Mouse (Mus musculus): Measurements from ENCODE around the gene Hmcn1. TPM values are rescaled to one million over a fixed set of nuclear protein-coding genes. Genes with fewer than 3 reads are reported as not detected.
A peak's percentile ranks its signal among the peaks of the same experiment; 100 is the strongest.

Gene Hmcn1
- total RNA-seq, 4 experiments from 2014 or later, result 1.4 to 2.6 (median 2.2) TPM

GRCm38 (mm10) chr1:150783070-150783842 is 210.0 kb downstream of the Hmcn1 start:
- DNase-seq (ENCODE audit: low spot score in 2 of 2), result no peak

- no peak for DNase-seq (ENCODE audit: low spot score in 2 of 2)
Observed at GRCm38 (mm10) chr1:150779902-150780301, 213.3 kb downstream of the Hmcn1 start.

- no peak for DNase-seq (ENCODE audit: low spot score in 2 of 2)
Observed at GRCm38 (mm10) chr1:150776741-150777140, 216.5 kb downstream of the Hmcn1 start.

DNA sequence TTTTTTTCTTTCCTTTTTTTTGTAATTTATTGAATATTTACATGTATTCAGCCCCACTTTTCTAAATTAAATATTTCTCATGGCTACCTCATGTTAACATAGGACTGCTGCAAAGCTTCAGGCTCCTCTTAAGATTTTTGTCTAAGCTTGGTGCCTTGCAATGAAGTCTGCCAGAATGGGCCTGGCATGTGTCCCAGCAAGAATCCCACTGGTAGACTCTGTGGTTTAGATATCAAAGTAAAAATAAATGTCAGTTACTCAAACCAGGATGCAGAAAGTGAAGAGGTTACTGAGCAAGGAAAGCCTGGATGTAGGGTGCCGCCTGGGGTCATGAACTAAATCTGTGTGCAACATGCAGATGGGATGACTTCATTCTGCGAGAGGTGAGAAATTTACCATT is 217.5 kb downstream of the Hmcn1 start:
- no peak for DNase-seq (ENCODE audit: low spot score in 2 of 2)

DNA sequence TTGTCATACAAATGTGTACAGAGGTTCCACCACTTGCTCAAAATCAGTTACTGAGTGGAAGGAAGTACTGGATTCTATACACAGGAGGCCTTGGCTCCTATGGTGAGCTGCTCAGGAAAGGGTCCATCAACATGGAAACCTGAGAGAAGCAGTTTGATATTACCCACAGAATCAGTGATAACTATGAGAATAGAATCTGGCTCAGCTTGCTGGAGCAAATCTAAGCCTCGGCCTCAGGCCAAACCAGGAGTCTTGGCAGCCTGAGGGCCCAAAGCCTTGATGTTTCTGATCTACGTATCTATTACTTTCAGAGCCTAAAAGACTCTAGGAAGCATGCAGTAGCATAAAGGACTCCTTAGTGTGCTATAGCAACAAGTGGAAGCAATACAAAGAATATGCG is 220.3 kb downstream of the Hmcn1 start:
- no peak for DNase-seq (ENCODE audit: low spot score in 2 of 2)

- no peak for DNase-seq (ENCODE audit: low spot score in 2 of 2)
Observed at GRCm38 (mm10) chr1:150770948-150771521, 222.2 kb downstream of the Hmcn1 start.

- no peak for DNase-seq (ENCODE audit: low spot score in 2 of 2)
Observed at GRCm38 (mm10) chr1:150769836-150770235, 223.4 kb downstream of the Hmcn1 start.

DNA sequence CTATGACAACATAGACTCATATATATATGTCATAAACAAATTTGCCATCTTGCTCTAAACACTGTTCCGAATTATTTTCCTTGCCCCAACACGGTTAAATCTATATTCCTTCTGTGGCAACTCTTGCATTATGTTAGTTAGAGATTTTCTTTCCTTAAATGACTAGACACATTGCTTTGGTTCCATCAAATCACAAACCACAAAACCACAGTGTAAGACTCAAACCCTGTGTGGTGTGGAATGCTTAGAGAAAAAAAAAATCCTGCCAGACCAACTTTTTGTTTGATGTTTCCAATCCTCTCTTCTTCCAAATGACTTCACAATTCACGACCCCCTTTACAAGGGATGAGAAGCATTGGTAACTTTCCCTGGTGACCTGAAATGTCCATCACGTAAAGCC is 231.6 kb downstream of the Hmcn1 start:
- DNase-seq (ENCODE audit: low spot score in 2 of 2), result no peak

DNA sequence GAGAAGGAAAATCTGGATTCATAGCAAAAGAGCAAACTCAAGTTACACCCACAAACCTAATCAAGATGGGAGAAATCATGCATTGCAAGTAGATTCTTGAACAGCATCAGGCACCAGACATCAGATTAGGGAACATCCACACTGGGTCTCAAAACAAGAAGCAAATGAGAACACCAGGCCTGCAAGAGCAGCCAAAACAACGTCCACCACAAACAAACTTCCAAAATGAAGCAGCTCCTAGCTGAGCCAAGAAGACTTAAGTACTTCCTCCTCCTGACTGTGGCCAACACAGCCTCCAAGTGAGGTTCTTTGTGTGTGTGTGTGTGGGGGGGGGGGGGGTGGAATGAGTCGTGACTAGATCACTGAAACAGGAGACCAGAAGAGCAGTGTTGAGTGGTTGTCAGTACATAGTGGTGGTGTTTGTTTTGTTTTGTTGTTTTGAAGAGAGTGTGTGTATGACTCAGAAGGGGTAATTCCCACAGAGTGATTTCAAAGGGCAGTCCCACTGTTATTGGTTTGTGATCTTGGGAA is 232.4 kb downstream of the Hmcn1 start:
- no peak for DNase-seq (ENCODE audit: low spot score in 2 of 2)

- DNase-seq (ENCODE audit: low spot score in 2 of 2), result no peak
Observed at GRCm38 (mm10) chr1:150759476-150760079, 233.7 kb downstream of the Hmcn1 start.

DNA sequence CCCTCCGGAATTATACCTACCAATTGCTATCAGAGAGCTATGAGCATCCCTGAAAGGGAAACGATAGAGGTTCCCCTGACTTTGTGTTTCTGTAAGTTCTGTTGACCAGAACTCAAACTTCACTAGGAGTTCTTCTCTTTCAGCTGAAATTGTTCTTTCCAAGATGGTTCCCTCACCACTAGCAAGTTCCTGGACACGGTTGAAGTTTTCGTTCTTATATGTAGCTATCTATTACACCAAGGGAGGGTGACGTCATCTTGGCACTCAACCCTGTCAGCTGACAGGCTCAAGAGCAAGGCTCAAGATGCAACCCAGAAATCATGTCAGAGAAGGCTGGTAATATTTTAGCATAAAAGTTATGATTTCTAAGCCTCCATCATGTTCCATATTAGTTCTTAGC is 239.3 kb downstream of the Hmcn1 start:
- no peak for DNase-seq (ENCODE audit: low spot score in 2 of 2)

DNA sequence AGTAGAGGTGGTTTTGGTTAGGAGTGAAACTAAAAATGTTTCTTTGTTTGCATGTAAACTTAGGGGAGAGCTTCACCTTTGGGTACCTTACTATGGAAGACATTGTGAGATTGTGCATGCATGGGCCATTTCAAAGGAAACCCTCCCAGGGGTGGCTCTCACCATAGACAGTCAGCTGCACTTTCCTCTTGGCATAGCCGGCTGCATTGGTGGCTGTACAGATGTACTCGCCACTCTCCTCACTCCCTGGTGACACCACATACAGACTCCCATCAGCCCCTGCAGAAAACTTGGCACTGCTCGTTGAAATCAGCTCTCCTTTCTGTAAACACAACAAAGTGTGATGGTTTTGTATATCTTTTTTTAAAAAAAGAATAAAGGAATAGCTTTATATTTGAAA is 244.5 kb downstream of the Hmcn1 start:
- no peak for DNase-seq (ENCODE audit: low spot score in 2 of 2)

DNA sequence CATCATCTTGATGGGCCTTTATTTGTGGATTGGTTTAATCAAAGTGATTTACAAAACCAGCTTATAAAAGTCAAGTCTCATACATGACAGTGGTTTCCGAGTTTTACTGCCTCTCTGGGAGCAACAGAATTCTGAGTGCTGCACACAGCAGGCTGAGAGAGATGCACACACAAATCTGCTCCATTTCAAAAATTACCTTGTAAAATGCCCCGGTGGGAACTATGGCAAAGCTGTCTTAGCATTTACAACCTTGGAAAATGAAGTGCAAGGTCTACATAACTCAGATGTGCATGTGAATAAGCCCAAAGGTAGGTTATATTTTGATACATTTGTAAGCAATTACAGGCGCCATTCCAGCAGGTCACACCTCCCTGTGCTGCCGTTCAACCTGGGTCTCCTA is 245.5 kb downstream of the Hmcn1 start:
- DNase-seq (ENCODE audit: low spot score in 2 of 2), result no peak

DNA sequence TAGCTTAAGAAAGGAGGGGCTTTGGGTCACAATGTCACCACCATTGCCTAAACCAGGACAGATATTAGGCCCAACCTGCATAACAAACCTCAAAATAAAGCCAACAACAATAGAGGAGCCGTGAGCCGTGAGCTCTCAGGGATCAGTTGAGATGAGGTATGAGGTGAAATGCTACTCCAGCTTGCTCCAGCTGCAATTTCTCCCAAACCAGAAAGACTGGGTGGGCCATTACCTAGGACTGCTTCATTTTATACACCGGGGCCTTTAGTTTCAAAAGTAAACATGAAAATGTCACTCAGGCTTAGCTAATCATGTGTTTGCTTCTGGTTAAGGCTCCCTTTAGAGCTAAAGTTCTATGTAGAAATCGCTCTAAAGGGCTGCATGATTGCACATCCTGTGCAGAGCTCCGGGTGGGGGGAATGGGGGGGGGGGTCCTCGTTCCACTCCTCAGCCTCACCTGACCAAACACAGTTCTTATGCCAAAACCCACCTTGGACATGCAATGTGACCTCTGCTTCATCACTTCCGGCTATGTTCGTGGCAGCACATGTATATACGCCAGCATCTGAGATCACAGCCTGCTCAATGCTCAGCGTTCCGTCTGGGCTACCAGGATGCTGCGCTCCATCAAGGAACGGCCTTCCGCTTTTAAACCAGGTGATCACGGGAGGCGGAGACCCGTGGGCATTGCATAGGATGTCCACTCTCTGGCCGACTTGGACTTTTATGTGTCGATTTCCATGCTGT is 250.0 kb downstream of the Hmcn1 start:
- no peak for DNase-seq (ENCODE audit: low spot score in 2 of 2)

- no peak for DNase-seq (ENCODE audit: low spot score in 2 of 2)
Observed at GRCm38 (mm10) chr1:150742376-150743087, 250.7 kb downstream of the Hmcn1 start.

DNA sequence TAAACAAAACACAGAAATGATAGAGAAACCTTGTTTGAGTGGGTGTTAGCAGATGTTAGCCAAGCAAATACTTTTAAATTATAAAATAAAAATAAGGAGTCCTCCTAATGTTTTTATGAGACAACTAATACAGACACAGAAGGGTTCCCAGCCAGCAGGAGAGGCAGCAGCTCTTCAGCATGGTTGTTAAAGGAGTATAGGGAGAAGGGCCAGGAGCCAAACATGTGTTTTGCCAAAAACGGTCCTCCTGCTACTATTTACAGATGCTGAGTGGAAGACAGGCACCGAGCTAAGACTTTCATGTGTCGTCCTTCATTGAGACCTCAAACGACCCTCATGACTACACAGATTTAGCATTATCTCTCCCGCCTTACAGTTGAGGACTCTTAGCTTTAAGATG is 281.8 kb downstream of the Hmcn1 start:
- DNase-seq (ENCODE audit: low spot score in 2 of 2), result no peak

DNA sequence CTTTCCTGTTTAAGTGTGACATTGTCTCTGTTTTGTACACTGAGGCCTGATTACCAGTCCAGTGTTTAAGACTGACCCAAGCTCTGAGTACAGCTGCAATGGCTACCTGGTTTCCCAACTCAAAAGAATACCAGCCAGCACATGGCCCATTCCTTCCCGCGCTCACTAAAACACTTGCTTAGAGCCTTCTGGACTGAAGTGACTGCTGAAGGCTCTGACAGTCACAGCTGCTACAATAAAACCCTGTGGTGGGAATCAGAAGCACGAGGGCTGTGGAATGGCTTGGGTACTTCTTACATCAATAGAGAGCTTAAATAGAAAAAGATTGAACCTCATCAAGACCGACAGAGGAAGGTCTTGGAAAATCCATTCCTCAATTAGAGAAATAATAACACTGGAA is 286.7 kb downstream of the Hmcn1 start:
- DNase-seq (ENCODE audit: low spot score in 2 of 2), result no peak

DNA sequence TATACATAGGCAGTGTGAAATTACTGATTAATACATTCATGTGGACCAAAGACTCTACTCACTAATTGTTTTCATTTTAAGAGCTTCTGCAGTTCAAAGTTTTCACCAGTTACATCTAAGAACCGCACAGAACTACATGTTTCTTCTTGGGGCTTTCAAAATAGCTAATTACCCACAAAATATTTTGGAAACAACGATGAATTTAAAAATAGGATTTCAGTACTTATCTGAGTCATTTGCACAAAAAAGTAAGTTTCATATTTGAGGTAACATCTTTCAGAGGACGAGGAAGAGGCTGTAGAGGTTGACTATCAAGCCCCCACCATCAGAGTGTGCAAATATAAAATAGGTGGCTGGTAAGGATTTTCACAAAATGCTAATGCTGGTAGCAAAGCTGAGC is 295.5 kb downstream of the Hmcn1 start:
- no peak for DNase-seq (ENCODE audit: low spot score in 2 of 2)

GRCm38 (mm10) chr1:150682044-150682443 is 311.2 kb downstream of the Hmcn1 start:
- no peak for DNase-seq (ENCODE audit: low spot score in 2 of 2)

DNA sequence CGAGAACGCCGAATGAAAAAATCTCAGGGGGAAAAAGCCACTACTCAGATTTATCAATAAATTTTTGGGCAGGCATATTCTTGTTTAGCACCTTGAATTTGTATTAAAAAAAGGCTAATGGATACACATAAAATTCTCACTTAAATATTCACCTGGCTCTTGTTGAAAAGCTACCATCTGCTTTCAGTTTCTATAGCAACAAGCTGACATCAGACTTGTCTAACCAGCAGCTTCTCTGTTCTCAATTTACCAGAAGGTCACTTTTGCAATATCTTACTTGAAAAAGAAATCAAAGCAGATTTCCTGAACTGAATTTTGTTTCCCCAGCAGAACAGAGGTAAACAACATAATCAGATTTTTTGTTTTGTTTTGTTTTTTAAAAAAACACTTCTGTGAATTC is 311.8 kb downstream of the Hmcn1 start:
- DNase-seq (ENCODE audit: low spot score in 2 of 2), result no peak

DNA sequence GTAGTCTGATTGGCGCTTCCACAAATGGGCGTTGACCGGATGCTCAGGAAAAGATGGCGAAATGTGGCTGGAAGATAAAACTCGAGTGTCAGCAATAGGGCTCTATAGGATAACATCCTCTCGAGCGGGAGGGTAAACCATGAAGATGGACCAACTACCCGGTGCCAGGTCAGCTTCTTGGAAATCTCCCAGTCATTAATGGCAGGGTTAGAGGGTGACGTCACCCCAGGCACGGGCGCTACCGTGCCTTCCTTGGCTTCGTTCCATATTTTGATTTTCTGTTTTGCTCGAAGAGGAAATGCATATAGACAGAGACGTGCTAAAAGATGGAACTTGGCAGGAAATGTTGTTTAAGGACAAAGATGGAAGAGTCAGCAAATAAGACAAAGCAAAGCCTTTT is 312.2 kb downstream of the Hmcn1 start:
- DNase-seq (ENCODE audit: low spot score in 2 of 2), result peak in 1 of 2 experiments; percentile 8

Data from left cerebral cortex, adult 8-10 months (tissue).